Mouse (Mus musculus): ENCODE results near the gene Cntf. TPM values are rescaled to one million over a fixed set of nuclear protein-coding genes. Genes with fewer than 3 reads are reported as not detected.
"Not testable (repeated sequence)": the region's sequence is repeated elsewhere in the genome, so short reads cannot be mapped to it uniquely, and the experiment has no call there.

Gene Cntf
- total and polyA plus RNA-seq, 3 experiments: 0.84 to 3.1 (median 1.5) TPM

DNA sequence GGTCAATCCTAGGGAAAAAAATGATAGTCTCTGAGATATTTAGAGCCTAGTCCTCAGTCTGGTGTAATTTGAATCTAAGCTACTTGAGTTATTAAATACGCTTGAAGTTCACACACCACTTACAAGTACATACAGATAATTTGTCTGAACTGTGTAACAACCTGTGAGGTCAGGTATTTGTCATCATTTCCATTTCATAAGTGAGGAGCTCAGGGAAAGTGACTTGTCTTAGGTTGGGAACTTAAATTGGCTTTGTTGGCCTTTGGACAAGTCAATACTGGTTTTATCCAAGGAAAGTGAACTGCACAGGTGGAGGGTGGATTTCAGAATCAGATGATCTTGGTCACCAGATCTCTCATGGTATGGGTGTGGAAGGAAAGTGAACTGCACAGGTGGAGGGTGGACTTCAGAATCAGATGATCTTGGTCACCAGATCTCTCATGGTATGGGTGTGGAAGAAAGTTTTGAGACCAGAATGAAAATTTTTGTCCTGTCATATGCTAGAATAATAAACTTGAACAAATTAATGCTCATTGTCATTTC lies 6.4 kb downstream of the Cntf start:
- no peak overlapping the region for H3K4me3 ChIP-seq
- no peaks in the 10 kb centered on the region for H3K4me1 ChIP-seq (ENCODE audit: control insufficient read depth, insufficient read depth, low read length)
- intact Hi-C loops (cut with DNase I): no loop called here
- H3K79me2 ChIP-seq (replicated peaks; ENCODE audit: control insufficient read depth, insufficient read depth, low read length): no peaks in the 10 kb centered on the region
- no peaks in the 10 kb centered on the region for H3K27me3 ChIP-seq (ENCODE audit: control insufficient read depth, insufficient read depth, low read length)
- no peak overlapping the region for H3K27ac ChIP-seq
- DNase-seq: no peak
- no peaks in the 10 kb centered on the region for H3K36me3 ChIP-seq (ENCODE audit: control insufficient read depth, insufficient read depth, low read length)
- TF ChIP-seq POLR2A (IDR thresholded peaks at IDR 0.05; ENCODE audit: insufficient read depth, low read depth, low read length): no peak
- no peak for TF ChIP-seq EP300 (IDR thresholded peaks at IDR 0.05; ENCODE audit: insufficient read depth, low read depth, low read length)
- no peak for TF ChIP-seq CTCF (IDR thresholded peaks at IDR 0.05)
- WGBS: 95% methylated on average over 1 of the region's 1 CpGs
- H3K9ac ChIP-seq (ENCODE audit: low read depth, low read length): no peak overlapping the region

DNA sequence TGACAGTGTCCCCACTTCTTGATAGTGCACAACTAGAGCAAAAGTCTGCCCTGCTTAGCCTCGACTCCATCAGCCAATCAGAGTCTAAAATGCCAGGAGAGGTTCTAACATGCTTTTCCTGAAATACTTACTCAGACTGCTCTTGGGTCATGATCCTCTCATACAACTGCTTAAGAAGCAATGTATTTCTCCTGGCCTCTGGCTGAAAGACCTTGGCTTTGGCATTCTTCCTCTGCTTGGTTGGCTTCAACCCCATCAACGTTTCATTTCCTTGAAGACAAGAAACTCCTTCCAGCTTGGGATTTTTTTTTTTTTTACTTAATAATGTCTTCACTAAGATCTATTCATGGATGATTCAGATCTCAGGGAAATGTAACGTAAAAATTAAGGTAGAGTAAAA lies 9.1 kb downstream of the Cntf start:
- Histone ChIP-seq H3K27ac (no peak overlapping the region), H3K4me3 (no peak overlapping the region), H3K36me3 (ENCODE audit: control insufficient read depth, insufficient read depth, low read length) (no peaks in the 10 kb centered on the region), H3K79me2 (replicated peaks; ENCODE audit: control insufficient read depth, insufficient read depth, low read length) (no peaks in the 10 kb centered on the region), H3K27me3 (ENCODE audit: control insufficient read depth, insufficient read depth, low read length) (no peaks in the 10 kb centered on the region), H3K9ac (ENCODE audit: low read depth, low read length) (no peak overlapping the region), H3K4me1 (ENCODE audit: control insufficient read depth, insufficient read depth, low read length) (no peaks in the 10 kb centered on the region)
- WGBS: 54% methylated on average over 3 of the region's 3 CpGs
- no peak for TF ChIP-seq EP300 (IDR thresholded peaks at IDR 0.05; ENCODE audit: insufficient read depth, low read depth, low read length)
- TF ChIP-seq POLR2A (IDR thresholded peaks at IDR 0.05; ENCODE audit: insufficient read depth, low read depth, low read length): no peak
- TF ChIP-seq CTCF (IDR thresholded peaks at IDR 0.05): no peak
- intact Hi-C loops (cut with DNase I): no loop called here
- no peak for DNase-seq

DNA sequence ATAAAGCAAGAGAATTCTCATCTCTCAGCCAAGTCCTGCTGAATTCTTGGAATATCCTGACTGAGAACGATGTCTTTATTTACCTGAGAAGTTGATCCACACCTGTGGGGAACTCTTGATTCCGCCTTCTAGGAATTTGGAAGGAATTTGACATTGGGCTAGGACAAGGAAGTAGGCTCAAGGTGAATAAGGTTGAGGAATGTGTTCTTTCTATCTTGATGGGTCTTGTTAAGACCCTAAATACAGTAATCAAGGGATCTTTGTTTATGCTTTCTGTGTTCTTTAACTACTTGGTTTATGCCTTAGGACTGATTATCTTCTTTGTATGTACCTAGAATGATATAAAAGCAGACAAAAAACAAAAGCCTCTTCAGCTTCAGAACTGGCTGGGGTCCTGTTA lies 33.5 kb downstream of the Cntf start:
- no peak for DNase-seq
- TF ChIP-seq EP300 (IDR thresholded peaks at IDR 0.05; ENCODE audit: insufficient read depth, low read depth, low read length) (no peak), POLR2A (IDR thresholded peaks at IDR 0.05; ENCODE audit: insufficient read depth, low read depth, low read length) (no peak), CTCF (IDR thresholded peaks at IDR 0.05) (no peak)
- Histone ChIP-seq H3K9ac (ENCODE audit: low read depth, low read length) (no peak overlapping the region), H3K27ac (no peak overlapping the region), H3K4me3 (no peak overlapping the region), H3K27me3 (ENCODE audit: control insufficient read depth, insufficient read depth, low read length) (no peaks in the 10 kb centered on the region), H3K79me2 (replicated peaks; ENCODE audit: control insufficient read depth, insufficient read depth, low read length) (no peaks in the 10 kb centered on the region), H3K36me3 (ENCODE audit: control insufficient read depth, insufficient read depth, low read length) (no peaks in the 10 kb centered on the region), H3K4me1 (ENCODE audit: control insufficient read depth, insufficient read depth, low read length) (no peaks in the 10 kb centered on the region; the same call in 1 of the 2 replicates)
- WGBS: 81% methylated on average over 2 of the region's 2 CpGs
- intact Hi-C loops (cut with DNase I): no loop called here

DNA sequence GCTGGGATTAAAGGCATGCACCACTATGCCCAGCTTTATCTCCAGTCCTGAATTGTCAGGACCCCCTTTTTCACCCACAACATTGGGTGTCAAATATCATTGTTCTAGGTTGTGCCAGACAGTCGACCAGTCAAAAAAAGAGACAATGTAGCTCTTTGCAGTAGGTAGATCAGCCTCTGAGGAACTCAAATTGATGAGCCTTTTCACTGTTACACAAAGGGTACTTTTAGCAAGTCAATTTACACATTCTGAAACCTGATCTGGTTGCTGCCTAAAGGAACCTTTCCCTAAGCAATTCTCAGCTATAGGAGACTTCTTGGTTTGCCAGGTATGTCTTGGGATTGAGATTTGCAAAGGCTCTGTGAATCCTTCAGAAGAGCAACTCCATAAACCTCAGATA lies 34.4 kb downstream of the Cntf start:
- TF ChIP-seq POLR2A (IDR thresholded peaks at IDR 0.05; ENCODE audit: insufficient read depth, low read depth, low read length) (no peak), EP300 (IDR thresholded peaks at IDR 0.05; ENCODE audit: insufficient read depth, low read depth, low read length) (no peak), CTCF (IDR thresholded peaks at IDR 0.05) (no peak)
- 70% methylated on average over 1 of the region's 1 CpGs for WGBS
- H3K9ac ChIP-seq (ENCODE audit: low read depth, low read length): no peak overlapping the region
- no peaks in the 10 kb centered on the region for H3K27me3 ChIP-seq (ENCODE audit: control insufficient read depth, insufficient read depth, low read length)
- no peaks in the 10 kb centered on the region; the same call in 1 of the 2 replicates for H3K4me1 ChIP-seq (ENCODE audit: control insufficient read depth, insufficient read depth, low read length)
- intact Hi-C loops (cut with DNase I): no loop called here
- H3K4me3 ChIP-seq: no peak overlapping the region
- H3K27ac ChIP-seq: no peak overlapping the region
- no peak for DNase-seq
- no peaks in the 10 kb centered on the region for H3K36me3 ChIP-seq (ENCODE audit: control insufficient read depth, insufficient read depth, low read length)
- no peaks in the 10 kb centered on the region for H3K79me2 ChIP-seq (replicated peaks; ENCODE audit: control insufficient read depth, insufficient read depth, low read length)

DNA sequence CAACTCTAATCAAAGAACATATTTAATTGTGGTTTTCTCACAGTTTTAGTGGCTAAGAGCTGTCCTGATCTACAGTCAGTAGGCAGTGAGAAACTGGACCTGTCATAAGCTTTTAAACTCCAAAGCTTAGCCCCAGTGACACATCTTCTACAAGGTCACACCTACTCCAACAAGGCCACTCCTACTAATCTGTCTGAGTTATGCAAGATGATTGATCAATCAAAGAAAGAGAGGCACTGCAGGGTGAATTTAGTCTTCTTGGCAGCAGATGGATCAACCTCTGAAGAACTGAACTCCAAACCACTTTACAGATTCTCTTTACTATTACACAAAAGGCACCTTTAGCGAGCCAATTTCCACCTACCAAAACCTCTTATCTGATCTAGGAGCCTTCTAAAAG lies 39.6 kb downstream of the Cntf start:
- H3K4me1 ChIP-seq (ENCODE audit: control insufficient read depth, insufficient read depth, low read length): no peaks in the 10 kb centered on the region
- WGBS: 64% methylated on average over 1 of the region's 1 CpGs
- H3K79me2 ChIP-seq (replicated peaks; ENCODE audit: control insufficient read depth, insufficient read depth, low read length): no peaks in the 10 kb centered on the region
- no peaks in the 10 kb centered on the region for H3K36me3 ChIP-seq (ENCODE audit: control insufficient read depth, insufficient read depth, low read length)
- no peak overlapping the region for H3K9ac ChIP-seq (ENCODE audit: low read depth, low read length)
- no peak for DNase-seq
- no peak for TF ChIP-seq EP300 (IDR thresholded peaks at IDR 0.05; ENCODE audit: insufficient read depth, low read depth, low read length)
- no peak for TF ChIP-seq POLR2A (IDR thresholded peaks at IDR 0.05; ENCODE audit: insufficient read depth, low read depth, low read length)
- TF ChIP-seq CTCF (IDR thresholded peaks at IDR 0.05): no peak
- intact Hi-C loops (cut with DNase I): no loop called here
- H3K4me3 ChIP-seq: no peak overlapping the region
- no peak overlapping the region for H3K27ac ChIP-seq
- H3K27me3 ChIP-seq (ENCODE audit: control insufficient read depth, insufficient read depth, low read length): no peaks in the 10 kb centered on the region

DNA sequence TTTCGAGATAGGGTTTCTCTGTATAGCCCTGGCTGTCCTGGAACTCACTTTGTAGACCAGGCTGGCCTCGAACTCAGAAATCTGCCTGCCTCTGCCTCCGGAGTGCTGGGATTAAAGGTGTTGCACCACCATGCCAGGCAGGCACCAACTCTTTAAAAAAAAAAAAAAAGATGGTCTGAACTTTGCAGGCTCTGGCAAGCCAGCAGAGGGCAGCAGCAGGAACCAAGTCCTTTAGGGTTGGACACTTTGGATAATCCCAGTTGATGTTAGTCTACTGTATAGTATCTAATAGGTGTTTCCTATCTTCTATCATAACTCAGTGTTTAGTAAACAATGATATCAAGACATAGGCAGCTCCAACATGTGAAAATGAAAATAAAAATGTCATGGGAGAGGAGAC lies 43.1 kb downstream of the Cntf start:
- no peak overlapping the region for H3K4me3 ChIP-seq
- no peak overlapping the region for H3K27ac ChIP-seq
- intact Hi-C loops (cut with DNase I): loop anchor here (2.0 kb wide), 1 partner anchor 74 kb away; the partner anchor contains the start of genes Lpxn and Zfp91
- no peaks in the 10 kb centered on the region for H3K27me3 ChIP-seq (ENCODE audit: control insufficient read depth, insufficient read depth, low read length)
- 53% methylated on average over 2 of the region's 3 CpGs for WGBS
- no peak overlapping the region for H3K9ac ChIP-seq (ENCODE audit: low read depth, low read length)
- TF ChIP-seq EP300 (IDR thresholded peaks at IDR 0.05; ENCODE audit: insufficient read depth, low read depth, low read length) (no peak), CTCF (IDR thresholded peaks at IDR 0.05) (peak; percentile 70), POLR2A (IDR thresholded peaks at IDR 0.05; ENCODE audit: insufficient read depth, low read depth, low read length) (no peak)
- no peaks in the 10 kb centered on the region for H3K4me1 ChIP-seq (ENCODE audit: control insufficient read depth, insufficient read depth, low read length)
- H3K36me3 ChIP-seq (ENCODE audit: control insufficient read depth, insufficient read depth, low read length): no peaks in the 10 kb centered on the region
- H3K79me2 ChIP-seq (replicated peaks; ENCODE audit: control insufficient read depth, insufficient read depth, low read length): no peaks in the 10 kb centered on the region
- peak; percentile 33 to 63 for DNase-seq

DNA sequence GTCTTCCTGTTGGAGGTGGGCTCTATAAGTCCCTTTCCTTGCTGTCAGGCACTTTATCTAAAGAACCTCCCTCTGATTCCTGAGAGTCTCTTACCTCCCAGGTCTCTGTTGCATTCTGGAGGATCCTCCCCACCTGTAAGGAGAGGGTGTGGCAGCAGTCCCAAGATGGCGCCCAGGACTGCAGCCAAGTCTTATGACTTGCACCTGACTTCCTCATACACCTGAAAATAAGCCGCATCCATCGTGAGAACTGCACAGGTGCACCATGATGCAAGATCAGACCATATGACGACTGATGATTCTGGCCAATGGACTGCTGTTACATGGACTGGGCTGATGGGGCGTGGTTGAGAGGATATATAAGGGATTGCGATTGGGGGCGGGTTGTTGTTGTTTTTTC lies 43.8 kb downstream of the Cntf start:
- H3K79me2 ChIP-seq (replicated peaks; ENCODE audit: control insufficient read depth, insufficient read depth, low read length); H3K27ac ChIP-seq; H3K4me3 ChIP-seq; H3K27me3 ChIP-seq (ENCODE audit: control insufficient read depth, insufficient read depth, low read length); H3K36me3 ChIP-seq (ENCODE audit: control insufficient read depth, insufficient read depth, low read length); DNase-seq; H3K4me1 ChIP-seq (ENCODE audit: control insufficient read depth, insufficient read depth, low read length); intact Hi-C loops (cut with DNase I); H3K9ac ChIP-seq (ENCODE audit: low read depth, low read length): not testable (repeated sequence)
- 89% methylated on average over 7 of the region's 7 CpGs for WGBS

DNA sequence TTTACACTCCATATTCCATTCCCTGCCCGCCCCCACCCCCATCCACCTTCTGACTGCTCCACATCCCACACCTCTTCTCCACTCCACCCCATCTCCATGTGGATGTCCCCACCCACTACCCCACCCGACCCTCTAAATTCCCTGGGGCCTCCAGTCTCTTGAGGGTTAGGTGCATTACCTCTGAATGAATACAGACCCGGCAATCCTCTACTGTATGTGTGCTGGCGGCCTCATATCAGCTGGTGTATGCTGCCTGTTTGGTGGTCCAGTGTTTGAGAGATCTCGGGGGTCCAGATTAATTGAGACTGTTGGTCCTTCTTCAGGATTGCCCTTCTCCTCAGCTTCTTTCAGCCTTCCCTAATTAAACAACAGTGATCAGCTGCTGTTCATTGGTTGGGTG lies 44.5 kb downstream of the Cntf start:
- H3K4me3 ChIP-seq; H3K9ac ChIP-seq (ENCODE audit: low read depth, low read length); H3K4me1 ChIP-seq (ENCODE audit: control insufficient read depth, insufficient read depth, low read length); H3K27ac ChIP-seq; H3K36me3 ChIP-seq (ENCODE audit: control insufficient read depth, insufficient read depth, low read length); H3K79me2 ChIP-seq (replicated peaks; ENCODE audit: control insufficient read depth, insufficient read depth, low read length); DNase-seq; H3K27me3 ChIP-seq (ENCODE audit: control insufficient read depth, insufficient read depth, low read length); intact Hi-C loops (cut with DNase I): not testable (repeated sequence)
- WGBS: 85% methylated on average over 5 of the region's 5 CpGs

All from heart, adult 2 months (tissue).